Mouse (Mus musculus) liver, postnatal 0 days (tissue): ENCODE measurements around the gene Jak1. TPM values are rescaled to one million over a fixed set of nuclear protein-coding genes. Genes with fewer than 3 reads are reported as not detected.
A peak's percentile ranks its signal among the peaks of the same experiment; 100 is the strongest.

Experiments
- ATAC-seq: fragments of 200-750 bp; cut with Nextera tagmentation; 2 replicates; pipeline ENCODE4 v1.8.0; 2017; ENCODE audit warnings: mild to moderate bottlenecking, moderate library complexity
- DNase-seq: peaks from one replicate; pipeline ENCODE4 v3.0.0-alpha.2; 2016
- H3K27ac ChIP-seq: fragments of 300-500 bp; sonication (generic); 2 replicates; pipeline ENCODE4 v1.5.1; 2014; ENCODE audit warnings: antibody characterized with exemption, moderate library complexity, mild to moderate bottlenecking, low read depth
- H3K27me3 ChIP-seq: fragments of 300-500 bp; sonication (generic); 2 replicates; pipeline ENCODE4 v1.6.1; 2014; ENCODE audit warnings: low read length, control low read depth, mixed read lengths; ENCODE audit not compliant: insufficient read depth
- H3K36me3 ChIP-seq: fragments of 300-500 bp; sonication (generic); replicated peaks from 2 replicates; pipeline ENCODE4 v1.6.1; 2014; ENCODE audit warnings: mild to moderate bottlenecking, control low read depth, low read length, moderate library complexity, mixed read lengths; ENCODE audit not compliant: insufficient read depth
- H3K4me1 ChIP-seq: fragments of 300-500 bp; sonication (generic); 2 replicates; pipeline ENCODE4 v1.6.1; 2014; ENCODE audit warnings: antibody characterized with exemption, mild to moderate bottlenecking, control low read depth; ENCODE audit not compliant: insufficient read depth
- H3K4me2 ChIP-seq: fragments of 300-500 bp; sonication (generic); 2 replicates; pipeline ENCODE4 v1.6.1; 2014; ENCODE audit warnings: low read depth, mild to moderate bottlenecking, low read length, moderate library complexity, mixed read lengths
- H3K4me3 ChIP-seq: fragments of 300-500 bp; sonication (generic); 2 replicates; pipeline ENCODE4 v1.5.1; 2014; ENCODE audit warnings: low read depth, low read length
- H3K9ac ChIP-seq: fragments of 300-500 bp; sonication (generic); replicated peaks from 2 replicates; pipeline ENCODE4 v1.6.1; 2014; ENCODE audit warnings: mild to moderate bottlenecking, moderate library complexity
- H3K9me3 ChIP-seq: fragments of 300-500 bp; sonication (generic); 2 replicates; pipeline ENCODE4 v1.6.1; 2016; ENCODE audit warnings: mild to moderate bottlenecking, control low read depth, low read length, mixed read lengths
- CTCF ChIP-seq: sonication (generic); IDR thresholded peaks from 2 replicates; pipeline ENCODE4 v1.5.1; 2016; ENCODE audit warnings: antibody characterized with exemption, low read depth
- EP300 ChIP-seq: IDR thresholded peaks from 2 replicates; pipeline ENCODE4 v1.6.1; 2016; ENCODE audit warnings: antibody characterized with exemption, low read depth, mild to moderate bottlenecking
- WGBS: fragments of 180-500 bp; shearing (Covaris S2); extraction: QIAGEN DNeasy Blood & Tissue Kit; methylation state at CpG from one replicate; pipeline ENCODE4 v1.1.7; 2014; ENCODE audit not compliant: insufficient replicate concordance; 5-methylcytosine and 5-hydroxymethylcytosine counted together
- polyA plus RNA-seq: library from polyadenylated mRNA; unstranded; fragments of >200 nt; fragmentation: Nextera tagmentation; extraction: Ambion mirVana; gene quantifications from 2 replicates; pipeline ENCODE4 v1.2.1, GENCODE M21; 2015

Gene Jak1
- polyA plus RNA-seq, 1 experiment from 2014 or later = 51.2 TPM

DNA sequence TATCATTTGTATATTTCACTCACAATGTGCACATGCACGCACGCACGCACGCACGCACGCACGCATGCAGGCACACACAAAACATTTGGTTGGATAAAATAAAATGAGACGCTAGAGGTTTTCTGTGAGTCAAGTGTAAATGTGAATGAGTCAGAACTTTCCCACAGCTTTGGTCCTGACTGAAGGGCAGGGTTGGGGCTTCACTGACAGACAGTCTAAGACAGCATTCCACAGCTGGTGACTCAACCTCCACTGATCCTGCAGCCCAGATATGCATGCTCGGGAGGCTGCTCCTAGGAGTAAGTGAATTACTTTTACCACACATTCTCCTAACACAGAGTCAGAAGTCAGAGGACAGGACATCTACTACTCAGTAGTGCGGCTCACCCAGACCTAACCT is 62.5 kb downstream of the Jak1 start:
- no peak for TF ChIP-seq CTCF
- TF ChIP-seq EP300 = no peak
- Histone ChIP-seq H3K4me1 (peaks cover 29% of the 10 kb centered on the region), H3K4me3 (no peak overlapping the region), H3K9me3 (no peaks in the 10 kb centered on the region), H3K36me3 (no peaks in the 10 kb centered on the region), H3K9ac (no peak overlapping the region), H3K4me2 (no peak overlapping the region), H3K27ac (no peak overlapping the region), H3K27me3 (no peaks in the 10 kb centered on the region)
- no peak for DNase-seq
- 86% methylated on average over 10 of the region's 10 CpGs for WGBS
- no peak for ATAC-seq

- no peaks in the 10 kb centered on the region for H3K27me3 ChIP-seq
- TF ChIP-seq CTCF (no peak), EP300 (no peak)
- H3K9me3 ChIP-seq = no peaks in the 10 kb centered on the region
- H3K4me3 ChIP-seq = no peak overlapping the region
- H3K36me3 ChIP-seq = no peaks in the 10 kb centered on the region
- DNase-seq (no peak), ATAC-seq (peak; percentile 67; the same call in 1 of the 2 replicates)
- WGBS = 83% methylated on average over 8 of the region's 8 CpGs
- H3K4me1 ChIP-seq = peaks cover 33% of the 10 kb centered on the region
- H3K4me2 ChIP-seq = no peak overlapping the region
- 0 out of 2 replicates have a peak overlapping the region, but pooled peaks have one; percentile 41 for H3K27ac ChIP-seq
- H3K9ac ChIP-seq = no peak overlapping the region
Observed at GRCm38 (mm10) chr4:101199433-101200081, 65.5 kb downstream of the Jak1 start.

- WGBS = 6% methylated on average over 2 of the region's 2 CpGs
- no peak overlapping the region for H3K9ac ChIP-seq
- H3K4me1 ChIP-seq = peaks cover 31% of the 10 kb centered on the region
Observed at GRCm38 (mm10) chr4:101198333-101198732, 66.7 kb downstream of the Jak1 start.

DNA sequence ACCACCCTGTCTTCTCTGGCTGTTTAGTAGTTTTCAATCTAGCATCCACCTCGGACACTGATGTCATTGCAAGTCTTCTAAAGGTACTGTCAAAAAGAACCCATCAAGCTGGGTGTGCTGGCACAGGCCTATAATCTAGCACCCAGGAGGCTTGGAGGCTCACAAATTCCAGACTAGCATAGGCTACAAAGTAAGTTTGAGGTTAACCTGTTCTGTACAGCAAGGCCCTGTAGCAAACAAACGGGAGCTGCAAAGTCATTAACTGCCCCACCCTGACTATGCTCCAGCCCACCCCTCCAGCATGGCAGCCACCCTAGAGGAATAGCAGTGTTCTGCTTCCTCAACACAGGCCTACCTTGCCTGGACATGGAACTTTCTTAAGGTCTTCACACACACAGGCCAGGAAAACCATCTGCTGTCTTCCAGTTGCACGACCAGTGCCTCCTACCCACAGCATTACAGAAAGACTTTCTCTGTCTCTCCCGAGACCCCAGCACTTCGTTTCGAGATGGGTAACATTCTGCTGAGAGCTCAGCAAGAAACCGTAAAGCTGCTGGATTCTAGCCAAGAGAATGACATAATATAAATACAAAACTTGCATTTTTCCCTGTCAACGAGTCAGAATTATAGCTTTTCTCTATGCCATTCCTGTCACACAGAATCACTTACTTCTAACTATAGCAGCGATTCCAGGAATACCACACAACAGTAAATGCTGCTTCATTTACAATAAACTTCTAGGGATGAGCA is 67.5 kb downstream of the Jak1 start:
- no peak overlapping the region for H3K4me2 ChIP-seq
- H3K27me3 ChIP-seq = no peaks in the 10 kb centered on the region
- no peak overlapping the region for H3K9ac ChIP-seq
- no peak overlapping the region for H3K4me3 ChIP-seq
- ATAC-seq (no peak), DNase-seq (no peak)
- H3K4me1 ChIP-seq = peaks cover 37% of the 10 kb centered on the region
- TF ChIP-seq EP300 (no peak), CTCF (no peak)
- 69% methylated on average over 9 of the region's 9 CpGs for WGBS
- peaks cover 2% of the 10 kb centered on the region; the same call in 1 of the 2 replicates for H3K36me3 ChIP-seq
- H3K27ac ChIP-seq = no peak overlapping the region
- no peaks in the 10 kb centered on the region for H3K9me3 ChIP-seq

More at GRCm38 (mm10) chr4:101198333-101198732, 66.7 kb downstream of the Jak1 start:
- TF ChIP-seq EP300 (no peak), CTCF (peak; percentile 59)
- no peak overlapping the region for H3K27ac ChIP-seq
- DNase-seq (peak; percentile 38), ATAC-seq (peak; percentile 60; the same call in 1 of the 2 replicates)
- H3K27me3 ChIP-seq = no peaks in the 10 kb centered on the region
- H3K9me3 ChIP-seq = no peaks in the 10 kb centered on the region
- no peaks in the 10 kb centered on the region; the same call in 1 of the 2 replicates for H3K36me3 ChIP-seq
- no peak overlapping the region for H3K4me2 ChIP-seq
- no peak overlapping the region for H3K4me3 ChIP-seq

GRCm38 (mm10) chr4:101196407-101196806 is 68.7 kb downstream of the Jak1 start:
- ATAC-seq (no peak), DNase-seq (no peak)
- peaks cover 45% of the 10 kb centered on the region for H3K4me1 ChIP-seq

GRCm38 (mm10) chr4:101194170-101194569 is 70.9 kb downstream of the Jak1 start:
- peaks cover 21% of the 10 kb centered on the region for H3K36me3 ChIP-seq
- WGBS = 44% methylated on average over 1 of the region's 1 CpGs
- no peak for DNase-seq
- H3K27ac ChIP-seq = no peak overlapping the region
- no peaks in the 10 kb centered on the region for H3K27me3 ChIP-seq
- peaks cover 39% of the 10 kb centered on the region for H3K4me1 ChIP-seq
- no peak for ATAC-seq
- no peak overlapping the region for H3K9ac ChIP-seq
- no peaks in the 10 kb centered on the region for H3K9me3 ChIP-seq
- TF ChIP-seq EP300 = no peak
- no peak overlapping the region for H3K4me2 ChIP-seq
- H3K4me3 ChIP-seq = no peak overlapping the region

More at GRCm38 (mm10) chr4:101196407-101196806, 68.7 kb downstream of the Jak1 start:
- WGBS = 68% methylated on average over 2 of the region's 2 CpGs
- peaks cover 5% of the 10 kb centered on the region; the same call in 1 of the 2 replicates for H3K36me3 ChIP-seq
- TF ChIP-seq CTCF = no peak
- TF ChIP-seq EP300 = no peak
- H3K9me3 ChIP-seq = no peaks in the 10 kb centered on the region
- H3K4me2 ChIP-seq = no peak overlapping the region
- no peak overlapping the region for H3K27ac ChIP-seq
- H3K4me3 ChIP-seq = no peak overlapping the region
- no peak overlapping the region for H3K9ac ChIP-seq
- H3K27me3 ChIP-seq = no peaks in the 10 kb centered on the region
